Mouse (Mus musculus) heart, embryonic 13.5 days (tissue): ENCODE results near the gene Sdk1. TPM values are rescaled to one million over a fixed set of nuclear protein-coding genes. Genes with fewer than 3 reads are reported as not detected.

Experiments used
- ATAC-seq: fragments of 200-750 bp; cut with Nextera tagmentation; 2 replicates; pipeline ENCODE4 v1.8.0; 2017; ENCODE audit warnings: moderate TSS enrichment; ENCODE audit not compliant: insufficient number of reproducible peaks, low FRiP score, low TSS enrichment; ENCODE audit errors: extremely low read depth
- H3K27ac ChIP-seq: fragments of 300-500 bp; sonication (generic); replicated peaks from 2 replicates; pipeline ENCODE4 v1.5.1; 2015; ENCODE audit warnings: moderate library complexity, mild to moderate bottlenecking, inconsistent platforms
- H3K27me3 ChIP-seq: fragments of 300-500 bp; sonication (generic); replicated peaks from 2 replicates; pipeline ENCODE4 v1.6.1; 2015; ENCODE audit warnings: mild to moderate bottlenecking, inconsistent platforms
- H3K36me3 ChIP-seq: fragments of 300-500 bp; sonication (generic); 2 replicates; pipeline ENCODE4 v1.6.1; 2015; ENCODE audit warnings: mild to moderate bottlenecking, inconsistent platforms
- H3K4me1 ChIP-seq: fragments of 300-500 bp; sonication (generic); 2 replicates; pipeline ENCODE4 v1.6.1; 2015; ENCODE audit warnings: inconsistent platforms
- H3K4me2 ChIP-seq: fragments of 300-500 bp; sonication (generic); 2 replicates; pipeline ENCODE4 v1.6.1; 2015; ENCODE audit warnings: inconsistent platforms, mild to moderate bottlenecking, moderate library complexity
- H3K4me3 ChIP-seq: fragments of 300-500 bp; sonication (generic); 2 replicates; pipeline ENCODE4 v1.5.1; 2015; ENCODE audit warnings: moderate library complexity, mild to moderate bottlenecking, inconsistent platforms
- H3K9ac ChIP-seq: fragments of 300-500 bp; sonication (generic); 2 replicates; pipeline ENCODE4 v1.6.1; 2015; ENCODE audit warnings: inconsistent platforms, mild to moderate bottlenecking, moderate library complexity
- H3K9me3 ChIP-seq: fragments of 300-500 bp; sonication (generic); 2 replicates; pipeline ENCODE4 v1.6.1; 2016; ENCODE audit warnings: inconsistent platforms
- WGBS: fragments of 180-500 bp; shearing (Covaris S2); methylation state at CpG from one replicate; pipeline ENCODE4 v1.1.7; 2015; ENCODE audit warnings: mixed read lengths; 5-methylcytosine and 5-hydroxymethylcytosine counted together
- polyA plus RNA-seq: library from polyadenylated mRNA; unstranded; fragments of >200 nt; fragmentation: Nextera tagmentation; extraction: Ambion mirVana; gene quantifications from 2 replicates; pipeline ENCODE4 v1.2.1, GENCODE M21; 2015

The Sdk1 gene
- polyA plus RNA-seq, 1 experiment from 2014 or later = 1.6 TPM

DNA sequence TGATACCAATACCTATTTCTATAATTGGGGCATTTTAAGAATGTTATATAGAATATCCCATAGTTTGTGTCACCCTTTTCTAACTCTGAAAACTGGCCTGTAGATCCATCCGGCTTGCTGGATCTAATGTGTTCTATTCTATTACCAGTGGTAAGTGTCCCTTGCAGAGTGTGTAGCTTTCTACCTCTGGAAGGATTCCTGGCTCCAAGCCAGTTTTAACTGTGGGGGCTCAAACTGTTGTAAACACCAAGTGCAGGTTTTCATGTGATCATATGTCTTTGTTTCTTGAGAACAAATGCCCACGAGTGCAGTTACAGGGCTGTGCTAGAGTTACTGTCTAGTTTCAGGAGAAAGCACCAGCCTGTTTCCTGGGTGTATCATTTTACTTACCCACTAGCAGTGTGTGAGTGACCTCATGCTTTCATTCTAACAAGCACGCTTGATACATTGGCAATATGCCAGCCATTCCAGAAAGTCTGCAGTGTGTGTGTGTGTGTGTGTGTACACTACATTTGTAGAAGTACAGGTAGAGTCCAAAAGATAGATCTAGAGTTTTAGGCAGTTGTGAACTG is 320.8 kb downstream of the Sdk1 start:
- peaks cover 41% of the 10 kb centered on the region for H3K4me1 ChIP-seq
- no peak for ATAC-seq
- WGBS = 23% methylated on average over 3 of the region's 3 CpGs
- H3K27ac ChIP-seq = peak overlapping the region; percentile 61
- no peaks in the 10 kb centered on the region for H3K27me3 ChIP-seq
- no peak overlapping the region for H3K4me3 ChIP-seq
- H3K4me2 ChIP-seq = no peak overlapping the region
- no peak overlapping the region for H3K9ac ChIP-seq
- H3K36me3 ChIP-seq = no peaks in the 10 kb centered on the region
- H3K9me3 ChIP-seq = no peaks in the 10 kb centered on the region

DNA sequence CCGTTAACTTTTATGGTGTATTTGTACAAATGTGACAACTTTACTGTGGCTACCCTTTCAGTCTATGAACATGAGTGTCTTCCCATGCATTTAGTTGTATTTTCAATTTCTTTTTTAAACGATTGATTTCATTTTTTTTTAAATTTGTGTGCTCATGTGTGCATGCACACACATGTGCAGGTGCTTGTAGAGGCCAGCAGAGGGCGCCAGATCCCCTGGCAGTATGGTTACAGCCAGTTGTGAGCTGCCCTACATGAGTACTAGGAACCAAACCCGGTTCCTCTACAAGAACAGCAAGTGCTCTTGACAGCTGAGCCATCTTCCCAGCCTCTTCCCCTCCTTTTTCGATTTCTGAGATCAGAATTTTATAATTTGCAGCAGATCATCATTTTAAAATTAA is 322.9 kb downstream of the Sdk1 start:
- WGBS = 77% methylated on average over 5 of the region's 5 CpGs

DNA sequence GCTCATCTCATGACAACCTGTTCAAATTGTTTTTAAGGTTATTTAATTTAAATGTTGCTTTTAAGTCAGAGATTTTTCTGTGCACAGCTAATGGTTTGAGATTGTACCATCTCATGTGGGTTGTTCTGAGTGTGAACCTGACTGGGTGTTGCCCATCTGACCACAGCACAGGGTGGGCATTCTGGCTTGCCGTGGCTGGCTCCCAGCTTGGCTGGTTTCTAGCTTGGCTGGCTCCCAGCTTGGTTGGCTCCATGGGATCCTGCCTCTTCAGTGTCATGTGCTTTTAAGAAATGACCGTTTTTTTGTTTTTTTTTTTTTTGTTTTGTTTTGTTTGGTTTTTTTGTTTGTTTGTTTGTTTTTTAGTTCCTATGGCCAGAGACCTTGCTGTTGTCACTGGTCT is 326.8 kb downstream of the Sdk1 start:
- Histone ChIP-seq H3K36me3 (no peaks in the 10 kb centered on the region), H3K27me3 (no peaks in the 10 kb centered on the region), H3K4me3 (no peak overlapping the region), H3K27ac (no peak overlapping the region), H3K4me2 (no peak overlapping the region), H3K4me1 (peaks cover 10% of the 10 kb centered on the region; the same call in 1 of the 2 replicates), H3K9me3 (no peaks in the 10 kb centered on the region), H3K9ac (no peak overlapping the region)
- ATAC-seq = no peak
- 79% methylated on average over 2 of the region's 2 CpGs for WGBS

More for the DNA sequence above, 322.9 kb downstream of the Sdk1 start:
- peaks cover 36% of the 10 kb centered on the region for H3K4me1 ChIP-seq
- H3K9ac ChIP-seq = no peak overlapping the region
- H3K27ac ChIP-seq = no peak overlapping the region
- H3K27me3 ChIP-seq = no peaks in the 10 kb centered on the region
- ATAC-seq = no peak
- H3K4me3 ChIP-seq = no peak overlapping the region
- no peak overlapping the region for H3K4me2 ChIP-seq
- no peaks in the 10 kb centered on the region for H3K36me3 ChIP-seq
- H3K9me3 ChIP-seq = no peaks in the 10 kb centered on the region

DNA sequence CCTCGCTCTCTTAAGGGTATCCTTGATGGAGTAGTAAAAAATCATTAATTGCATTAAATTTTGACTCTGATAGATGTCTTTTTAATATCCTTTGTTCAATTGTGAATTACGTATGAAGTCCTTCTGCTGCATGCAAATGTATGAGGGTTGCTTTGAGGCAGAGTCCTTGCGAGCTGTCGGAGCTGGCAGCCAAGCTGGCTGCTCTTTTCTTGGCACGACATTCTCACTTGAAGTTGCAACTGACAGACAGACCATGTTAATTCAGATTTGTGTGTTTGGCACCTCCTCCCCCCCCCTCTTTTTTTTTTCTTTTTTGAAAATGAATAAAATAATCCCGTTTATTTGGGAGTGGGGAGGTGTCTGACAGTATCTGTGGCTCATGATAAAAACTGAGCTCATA is 329.2 kb downstream of the Sdk1 start:
- WGBS = 72% methylated on average over 6 of the region's 6 CpGs
- Histone ChIP-seq H3K4me3 (no peak overlapping the region), H3K27me3 (no peaks in the 10 kb centered on the region), H3K9me3 (no peaks in the 10 kb centered on the region), H3K4me1 (peaks cover 13% of the 10 kb centered on the region), H3K36me3 (no peaks in the 10 kb centered on the region), H3K27ac (no peak overlapping the region), H3K9ac (no peak overlapping the region), H3K4me2 (no peak overlapping the region)
- no peak for ATAC-seq

DNA sequence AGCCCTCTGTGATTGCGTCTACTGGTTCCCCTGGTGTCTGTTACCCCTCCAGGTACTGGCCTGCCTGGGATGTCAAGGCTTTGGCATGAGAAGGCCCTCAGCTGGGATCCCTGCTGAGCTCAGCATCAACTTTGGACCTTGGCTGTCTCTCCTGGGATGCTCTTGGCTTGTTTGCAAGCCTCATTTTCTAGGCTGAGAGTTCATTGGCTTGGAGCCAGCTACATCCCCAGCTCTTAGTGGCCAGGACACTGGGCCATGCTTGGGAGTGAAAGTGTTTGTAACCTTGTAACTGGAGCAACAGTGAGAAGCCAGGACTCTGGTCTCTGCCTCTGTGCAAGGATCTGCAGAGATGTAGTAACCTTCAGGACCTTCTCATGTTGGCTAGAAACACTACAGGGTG is 333.0 kb downstream of the Sdk1 start:
- Histone ChIP-seq H3K9me3 (no peaks in the 10 kb centered on the region), H3K4me1 (peaks cover 13% of the 10 kb centered on the region), H3K4me3 (no peak overlapping the region), H3K27me3 (no peaks in the 10 kb centered on the region), H3K36me3 (no peaks in the 10 kb centered on the region), H3K9ac (no peak overlapping the region), H3K4me2 (no peak overlapping the region), H3K27ac (no peak overlapping the region)
- ATAC-seq = no peak
- 76% methylated on average over 1 of the region's 1 CpGs for WGBS

DNA sequence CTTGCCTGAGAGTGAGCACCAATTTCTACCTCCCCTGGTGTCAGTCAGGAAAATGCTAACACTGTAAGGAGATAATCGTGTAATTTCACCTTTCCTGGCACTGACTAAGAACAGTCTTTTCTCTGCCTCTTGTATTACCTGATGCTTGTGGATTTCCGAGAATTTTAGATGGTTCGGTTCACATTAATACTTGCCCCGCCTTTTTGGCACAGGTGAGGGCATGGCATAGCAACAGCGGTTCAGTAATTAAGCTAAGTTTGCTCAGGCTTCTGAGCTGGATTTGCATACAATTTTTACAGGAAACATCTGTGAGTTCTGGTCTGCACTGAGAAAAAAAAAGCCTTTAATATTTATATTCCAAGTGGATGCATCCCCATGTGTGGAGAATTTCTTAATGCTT is 350.0 kb downstream of the Sdk1 start:
- H3K4me2 ChIP-seq = no peak overlapping the region
- ATAC-seq = no peak
- 80% methylated on average over 5 of the region's 5 CpGs for WGBS
- peaks cover 6% of the 10 kb centered on the region; the same call in 1 of the 2 replicates for H3K4me1 ChIP-seq
- H3K9me3 ChIP-seq = peaks cover 5% of the 10 kb centered on the region; the same call in 1 of the 2 replicates
- H3K36me3 ChIP-seq = no peaks in the 10 kb centered on the region
- no peaks in the 10 kb centered on the region for H3K27me3 ChIP-seq
- H3K4me3 ChIP-seq = no peak overlapping the region
- no peak overlapping the region for H3K27ac ChIP-seq
- H3K9ac ChIP-seq = no peak overlapping the region

DNA sequence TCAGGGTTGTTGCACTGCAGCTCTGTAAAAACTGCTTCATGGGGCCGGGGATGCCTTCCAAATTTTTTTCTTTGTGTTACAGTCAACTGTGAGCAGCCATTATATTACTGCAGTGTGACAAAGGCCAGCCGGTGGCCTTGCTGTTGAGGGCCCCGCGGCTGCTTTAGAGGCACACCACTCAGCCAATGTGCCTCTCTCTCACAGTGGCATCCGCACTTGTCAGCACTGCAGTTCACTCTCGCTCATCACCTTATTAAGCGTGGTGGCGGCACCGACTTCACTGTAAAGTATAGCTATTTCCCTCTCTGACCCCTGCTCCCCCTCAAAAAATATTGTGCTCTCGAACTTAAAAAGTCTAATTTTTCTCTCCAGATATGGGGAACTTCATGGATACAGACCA is 371.4 kb downstream of the Sdk1 start:
- Histone ChIP-seq H3K4me2 (peak overlapping the region; percentile 54), H3K4me1 (peaks cover 37% of the 10 kb centered on the region), H3K9me3 (no peaks in the 10 kb centered on the region), H3K27ac (peak overlapping the region; percentile 69), H3K9ac (no peak overlapping the region), H3K4me3 (no peak overlapping the region), H3K36me3 (no peaks in the 10 kb centered on the region), H3K27me3 (no peaks in the 10 kb centered on the region; the same call in 1 of the 2 replicates)
- 34% methylated on average over 10 of the region's 10 CpGs for WGBS
- ATAC-seq = no peak

DNA sequence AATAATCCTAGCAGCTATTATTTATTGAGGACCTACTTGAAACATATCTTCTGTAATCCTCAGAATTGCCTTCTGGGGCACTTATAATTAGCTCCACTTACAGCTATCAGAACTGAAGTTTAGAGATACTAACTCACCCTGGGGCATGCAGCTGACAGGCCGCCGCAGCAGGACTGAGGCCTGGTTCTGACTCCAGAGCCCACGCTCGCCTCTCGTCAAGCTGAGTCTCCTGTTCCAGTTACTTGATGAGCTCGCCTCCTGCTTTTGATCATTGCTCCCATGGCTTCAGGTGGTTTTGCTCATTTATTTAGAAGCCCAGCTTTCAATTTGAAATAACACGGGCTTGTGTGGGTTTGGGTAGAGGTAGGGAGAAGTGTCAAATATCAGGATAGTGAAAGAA is 374.5 kb downstream of the Sdk1 start:
- Histone ChIP-seq H3K9me3 (no peaks in the 10 kb centered on the region), H3K27me3 (no peaks in the 10 kb centered on the region; the same call in 1 of the 2 replicates), H3K4me2 (no peak overlapping the region), H3K27ac (peak overlapping the region; percentile 55), H3K9ac (0 out of 2 replicates have a peak overlapping the region, but pooled peaks have one; percentile 33), H3K4me1 (peaks cover 37% of the 10 kb centered on the region), H3K36me3 (no peaks in the 10 kb centered on the region), H3K4me3 (no peak overlapping the region)
- 36% methylated on average over 7 of the region's 7 CpGs for WGBS
- ATAC-seq = no peak

DNA sequence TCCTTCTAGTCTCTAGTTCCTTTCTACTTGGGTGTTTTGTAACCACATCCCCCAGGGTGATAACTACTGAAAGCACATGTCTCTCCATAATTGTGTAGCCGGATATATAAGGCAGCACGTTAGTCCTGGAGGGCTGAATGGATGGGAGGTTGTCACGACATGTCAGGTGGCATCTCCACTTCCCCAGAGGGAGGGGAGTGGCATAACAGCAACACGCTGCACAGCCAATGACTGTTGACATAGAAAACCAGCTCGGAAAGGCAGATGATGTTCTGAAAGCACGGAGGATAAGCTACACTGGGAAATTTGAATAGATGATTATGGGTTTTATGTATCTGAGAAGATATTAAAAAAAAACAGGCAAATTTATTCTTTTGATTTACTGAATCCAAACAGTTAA is 376.4 kb downstream of the Sdk1 start:
- Histone ChIP-seq H3K9me3 (no peaks in the 10 kb centered on the region; the same call in 1 of the 2 replicates), H3K27me3 (no peaks in the 10 kb centered on the region; the same call in 1 of the 2 replicates), H3K36me3 (no peaks in the 10 kb centered on the region), H3K9ac (no peak overlapping the region), H3K27ac (no peak overlapping the region), H3K4me1 (peaks cover 39% of the 10 kb centered on the region), H3K4me2 (no peak overlapping the region), H3K4me3 (no peak overlapping the region)
- WGBS = 70% methylated on average over 6 of the region's 6 CpGs
- no peak for ATAC-seq

DNA sequence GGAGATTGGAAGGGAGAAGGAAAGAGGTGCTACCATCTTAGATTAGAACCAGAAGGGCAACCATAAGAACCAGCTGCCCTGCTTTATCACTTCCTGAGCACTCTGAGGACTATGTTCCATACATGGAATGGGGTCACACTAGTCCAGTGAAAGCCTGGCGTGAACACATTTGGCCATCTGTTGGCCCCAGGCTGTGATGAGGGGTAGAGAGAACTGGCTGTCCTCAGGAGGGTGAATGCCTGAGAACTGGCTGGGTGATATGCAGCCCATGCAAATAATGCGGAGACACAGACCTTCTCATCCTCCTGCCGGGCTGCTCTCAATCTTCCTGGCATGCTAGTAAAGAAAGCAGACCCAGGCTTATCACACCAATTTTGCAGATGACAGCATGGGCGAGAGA is 384.1 kb downstream of the Sdk1 start:
- 43% methylated on average over 4 of the region's 4 CpGs for WGBS
- no peak for ATAC-seq
- H3K4me3 ChIP-seq = no peak overlapping the region

DNA sequence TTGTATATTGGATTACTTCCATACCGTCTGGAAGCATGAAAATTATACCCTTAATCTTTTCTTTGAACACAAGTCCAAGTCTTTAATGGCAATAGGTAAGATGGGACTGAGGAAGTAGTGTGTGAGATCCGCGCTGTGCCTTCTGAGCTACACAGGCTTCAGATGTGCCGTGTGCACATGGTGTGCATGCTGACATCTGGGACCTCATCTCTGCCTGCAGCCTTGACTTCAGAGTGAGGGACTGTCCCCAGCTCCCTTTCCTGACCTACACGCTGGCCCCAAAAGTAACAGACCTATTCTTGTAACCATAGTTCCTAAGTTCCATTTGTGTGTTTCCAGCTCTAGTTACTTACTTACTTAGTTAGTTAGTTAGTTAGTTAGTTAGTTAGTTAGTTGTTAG is 390.4 kb downstream of the Sdk1 start:
- WGBS = 82% methylated on average over 5 of the region's 5 CpGs
- Histone ChIP-seq H3K4me1 (peaks cover 3% of the 10 kb centered on the region; the same call in 1 of the 2 replicates), H3K27ac (no peak overlapping the region), H3K36me3 (no peaks in the 10 kb centered on the region), H3K4me3 (no peak overlapping the region), H3K9ac (no peak overlapping the region), H3K9me3 (no peaks in the 10 kb centered on the region), H3K4me2 (no peak overlapping the region), H3K27me3 (no peaks in the 10 kb centered on the region)
- no peak for ATAC-seq

More for the DNA sequence above, 384.1 kb downstream of the Sdk1 start:
- no peak overlapping the region for H3K27ac ChIP-seq
- H3K27me3 ChIP-seq = no peaks in the 10 kb centered on the region
- H3K36me3 ChIP-seq = no peaks in the 10 kb centered on the region
- H3K4me1 ChIP-seq = peaks cover 26% of the 10 kb centered on the region
- no peak overlapping the region for H3K4me2 ChIP-seq
- no peak overlapping the region for H3K9ac ChIP-seq
- H3K9me3 ChIP-seq = no peaks in the 10 kb centered on the region; the same call in 1 of the 2 replicates

DNA sequence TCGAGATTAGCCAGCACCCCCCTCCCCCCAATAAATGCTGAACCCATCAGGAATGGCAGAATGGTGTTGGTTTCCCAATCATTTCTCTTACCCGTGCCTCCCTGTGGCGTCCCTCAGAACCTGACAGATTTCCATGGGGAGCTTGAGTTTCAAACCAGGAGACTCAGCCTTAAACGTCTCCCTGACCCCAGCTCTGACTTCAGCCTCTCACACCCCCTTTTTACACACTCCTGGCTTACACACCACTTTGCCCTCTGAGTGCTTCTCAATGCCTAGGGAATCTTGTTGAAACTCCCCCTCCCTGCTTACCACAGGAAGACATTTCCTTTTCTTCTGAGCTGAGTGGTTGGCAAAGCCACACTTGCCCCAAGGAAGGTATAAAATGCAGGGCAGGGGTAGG is 392.0 kb downstream of the Sdk1 start:
- H3K27me3 ChIP-seq = no peaks in the 10 kb centered on the region
- H3K4me2 ChIP-seq = no peak overlapping the region
- no peak for ATAC-seq
- WGBS = 58% methylated on average over 4 of the region's 4 CpGs
- H3K4me3 ChIP-seq = no peak overlapping the region
- H3K9me3 ChIP-seq = no peaks in the 10 kb centered on the region
- H3K9ac ChIP-seq = no peak overlapping the region
- no peaks in the 10 kb centered on the region for H3K36me3 ChIP-seq
- H3K4me1 ChIP-seq = peaks cover 1% of the 10 kb centered on the region; the same call in 1 of the 2 replicates
- no peak overlapping the region for H3K27ac ChIP-seq
